Mouse (Mus musculus) central nervous system, embryonic 11.5 days (tissue): Measurements from ENCODE around the gene Vmn1r194. TPM values are rescaled to one million over a fixed set of nuclear protein-coding genes. Genes with fewer than 3 reads are reported as not detected.

Source experiments
- polyA plus RNA-seq: library from polyadenylated mRNA; depleted of rRNA; stranded (reverse); fragments of >200 nt; gene quantifications from 2 replicates; pipeline ENCODE4 v1.2.3, GENCODE M21; 2012; rRNA removed

The Vmn1r194 gene
- not detected in 2 replicates for polyA plus RNA-seq

DNA sequence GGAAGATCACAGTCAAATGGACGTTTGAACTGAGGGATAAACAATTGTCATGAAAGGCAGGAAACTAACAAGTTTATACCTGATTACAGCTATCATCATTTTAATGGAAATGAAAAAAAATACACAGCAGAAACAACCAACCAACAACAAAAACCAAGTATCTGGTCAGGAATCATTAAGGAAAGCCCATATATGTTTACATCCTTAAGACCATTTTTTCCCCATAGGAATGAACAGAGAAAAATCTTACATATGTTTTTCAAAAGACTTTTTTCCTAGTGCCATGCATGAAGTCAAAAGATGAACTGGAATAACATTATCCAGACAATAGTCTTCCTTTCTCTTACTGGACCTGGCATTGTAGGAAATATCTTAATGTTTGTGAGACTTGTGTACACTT, at the start of gene Vmn1r194:
Gene Vmn1r194 (plus strand): TSS at position 301 of the 400 bp plus-strand sequence.

DNA sequence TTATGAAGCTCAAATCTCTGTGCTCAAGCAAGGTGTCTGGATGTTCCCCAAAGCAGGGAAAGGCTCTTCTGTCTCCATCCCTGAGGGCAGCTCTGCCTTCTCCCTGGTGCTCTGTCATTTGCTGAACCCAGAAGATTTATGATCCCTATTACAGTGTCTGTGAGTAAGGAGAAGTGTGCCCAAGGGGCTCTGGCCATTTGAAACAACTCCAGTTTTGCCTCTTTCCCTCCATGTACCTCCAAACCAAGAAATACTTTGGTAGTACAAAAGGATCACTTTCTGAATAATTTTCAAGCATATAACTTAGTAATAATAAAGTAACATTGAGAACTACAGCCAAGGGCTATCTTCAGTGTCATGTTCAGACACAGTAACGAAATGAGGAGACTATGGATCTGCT, 21.0 kb upstream of the Vmn1r194 start, which contains the start of gene Vmn1r193:
Gene Vmn1r193 (minus strand): TSS at position 101 of the 400 bp plus-strand sequence.

DNA sequence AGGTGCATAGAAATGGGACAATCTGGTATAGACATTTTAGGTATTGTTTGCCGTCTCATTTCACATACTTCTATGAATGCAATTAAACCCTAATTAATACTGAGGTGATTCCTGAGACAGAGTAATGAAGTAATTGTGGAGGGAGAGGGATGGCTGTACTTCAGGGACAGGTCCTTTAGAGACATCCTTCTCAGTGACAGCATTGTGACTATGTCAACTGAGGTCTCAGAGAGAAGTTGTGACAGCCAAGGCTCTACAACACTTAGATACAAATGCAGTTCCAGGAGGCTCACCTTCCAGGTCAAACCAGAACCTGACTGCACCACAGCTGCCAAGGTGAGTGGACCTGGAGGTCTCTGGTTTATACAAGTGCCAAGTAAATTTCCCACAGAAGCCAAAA, 26.2 kb downstream of the Vmn1r194 start, which contains the start of gene Vmn1r195:
Gene Vmn1r195 (plus strand): TSS at position 301 of the 400 bp plus-strand sequence.

DNA sequence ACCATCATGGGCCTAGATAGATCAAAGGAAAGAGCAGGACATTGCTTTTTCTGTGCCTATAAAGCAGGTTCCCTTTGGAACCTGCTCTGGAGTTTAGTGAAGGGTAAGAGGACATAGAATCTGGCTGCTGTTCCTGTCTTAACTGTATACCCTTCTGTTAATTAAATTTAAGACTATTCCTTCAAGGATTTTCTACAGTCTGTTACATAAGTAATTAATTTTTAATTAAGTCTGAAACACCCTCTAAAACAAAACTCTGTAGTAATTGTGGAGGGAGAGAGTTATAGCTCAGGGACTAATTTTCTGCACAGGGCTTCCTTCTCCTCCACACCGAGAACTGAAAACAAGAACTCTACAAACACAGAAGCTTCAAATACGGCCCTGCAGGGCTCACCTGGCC, 45.6 kb downstream of the Vmn1r194 start, which contains the start of gene Vmn1r196:
Gene Vmn1r196 (plus strand): TSS at position 301 of the 400 bp plus-strand sequence.

Other genes with a start within 250 kb of the Vmn1r194 start
- gene Prss16, start 234.5 kb upstream of the Vmn1r194 start, polyA plus RNA-seq = 0.24 and 0.47 TPM in 2 replicates
- 11.5 and 15.7 TPM in 2 replicates for gene Hist1h2ah, start 208.6 kb upstream of the Vmn1r194 start, polyA plus RNA-seq
- gene Hist1h2bk, start 208.3 kb upstream of the Vmn1r194 start, polyA plus RNA-seq = 21.2 and 30.1 TPM in 2 replicates
- 60.0 and 87.2 TPM in 2 replicates for gene Hist1h4i, start 202.9 kb upstream of the Vmn1r194 start, polyA plus RNA-seq
- 45.5 and 69.8 TPM in 2 replicates for gene Hist1h2ag, start 201.3 kb upstream of the Vmn1r194 start, polyA plus RNA-seq
- 14.7 and 26.0 TPM in 2 replicates for gene Hist1h2bj, start 201.0 kb upstream of the Vmn1r194 start, polyA plus RNA-seq
- not detected in 2 replicates for gene Vmn1r188, start 159.8 kb upstream of the Vmn1r194 start, polyA plus RNA-seq
- gene Vmn1r189, start 138.4 kb upstream of the Vmn1r194 start, polyA plus RNA-seq = not detected in 2 replicates
- not detected in 2 replicates for gene Vmn1r191, start 60.2 kb upstream of the Vmn1r194 start, polyA plus RNA-seq
- gene Vmn1r192, start 53.1 kb upstream of the Vmn1r194 start, polyA plus RNA-seq = not detected in 2 replicates
- not detected in 2 replicates for gene Vmn1r193, start 21.1 kb upstream of the Vmn1r194 start, polyA plus RNA-seq
- gene Vmn1r195, start 26.3 kb downstream of the Vmn1r194 start, polyA plus RNA-seq = not detected in 2 replicates
- not detected in 2 replicates for gene Vmn1r196, start 45.7 kb downstream of the Vmn1r194 start, polyA plus RNA-seq
- gene Vmn1r197, start 80.4 kb downstream of the Vmn1r194 start, polyA plus RNA-seq = not detected in 2 replicates
- not detected in 2 replicates for gene Vmn1r198, start 106.1 kb downstream of the Vmn1r194 start, polyA plus RNA-seq
- not detected in 2 replicates for gene Vmn1r199, start 135.6 kb downstream of the Vmn1r194 start, polyA plus RNA-seq
- not detected in 2 replicates for gene Vmn1r200, start 146.2 kb downstream of the Vmn1r194 start, polyA plus RNA-seq
- not detected in 2 replicates for gene Vmn1r201, start 227.7 kb downstream of the Vmn1r194 start, polyA plus RNA-seq